Mouse (Mus musculus) lung, postnatal 0 days (tissue): ENCODE measurements around the gene Arhgap35.

Experiments used
- CTCF ChIP-seq: IDR thresholded peaks from 2 replicates; pipeline ENCODE4 v1.5.1; 2016; ENCODE audit warnings: antibody characterized with exemption, mild to moderate bottlenecking
- EP300 ChIP-seq: IDR thresholded peaks from 2 replicates; pipeline ENCODE4 v1.6.1; 2016; ENCODE audit warnings: antibody characterized with exemption, mild to moderate bottlenecking, control low read depth

- TF ChIP-seq EP300 (no peak), CTCF (peak; percentile 97)
These were observed 123.0 kb downstream of the Arhgap35 start for GRCm38 (mm10) chr7:16491759-16492158.
